Mouse (Mus musculus) liver, embryonic 14.5 days (tissue): Measurements from ENCODE around the gene Gli1. TPM values are rescaled to one million over a fixed set of nuclear protein-coding genes. Genes with fewer than 3 reads are reported as not detected.

Source experiments
- ATAC-seq: fragments of 200-750 bp; cut with Nextera tagmentation; 2 replicates; pipeline ENCODE4 v1.8.0; 2017; ENCODE audit warnings: moderate number of reproducible peaks, mild to moderate bottlenecking, moderate library complexity; ENCODE audit not compliant: insufficient read depth
- DNase-seq, 3 experiments: peaks; one replicate each; pipeline ENCODE4 v3.0.0-alpha.2; 2012 to 2013; ENCODE audit warnings: low read depth in 3 of 3, low spot score in 3 of 3
- H3K27ac ChIP-seq: fragments of 300-500 bp; sonication (generic); 2 replicates; pipeline ENCODE4 v1.5.1; 2014; ENCODE audit warnings: moderate library complexity, mild to moderate bottlenecking, control low read depth, inconsistent platforms
- H3K27me3 ChIP-seq: fragments of 300-500 bp; sonication (generic); 2 replicates; pipeline ENCODE4 v1.6.1; 2014; ENCODE audit warnings: mild to moderate bottlenecking, low read length, moderate library complexity; ENCODE audit not compliant: control insufficient read depth, insufficient read depth
- H3K36me3 ChIP-seq: fragments of 300-500 bp; sonication (generic); replicated peaks from 2 replicates; pipeline ENCODE4 v1.6.1; 2014; ENCODE audit warnings: low read depth; ENCODE audit not compliant: control insufficient read depth, insufficient read depth
- H3K4me1 ChIP-seq, 2 experiments: fragments of 200-500 bp in 1 of 2; fragments of 300-500 bp in 1 of 2; sonication (generic) in 1 of 2; replicated peaks; 2 replicates each; pipeline ENCODE4 v1.6.1; 2012 to 2014; ENCODE audit warnings: antibody characterized with exemption in 1 of 2, inconsistent platforms in 1 of 2, low read length in 1 of 2; ENCODE audit not compliant: control insufficient read depth in 2 of 2, insufficient read depth in 2 of 2
- H3K4me2 ChIP-seq: fragments of 300-500 bp; sonication (generic); 2 replicates; pipeline ENCODE4 v1.6.1; 2014; ENCODE audit warnings: low read depth, mild to moderate bottlenecking, control low read depth, moderate library complexity
- H3K4me3 ChIP-seq, 2 experiments: fragments of 200-500 bp in 1 of 2; fragments of 300-500 bp in 1 of 2; sonication (generic) in 1 of 2; 2 replicates each; pipeline ENCODE4 v1.5.1; 2012 to 2014; ENCODE audit warnings: low read depth in 2 of 2, low read length in 2 of 2, mild to moderate bottlenecking in 2 of 2, control low read depth in 1 of 2, inconsistent platforms in 1 of 2, moderate library complexity in 1 of 2; ENCODE audit not compliant: insufficient read depth in 1 of 2
- H3K9ac ChIP-seq: fragments of 300-500 bp; sonication (generic); replicated peaks from 2 replicates; pipeline ENCODE4 v1.6.1; 2014; ENCODE audit warnings: mild to moderate bottlenecking, control low read depth, moderate library complexity
- H3K9me3 ChIP-seq: fragments of 300-500 bp; sonication (generic); 2 replicates; pipeline ENCODE4 v1.6.1; 2016; ENCODE audit warnings: low read length, mixed read lengths; ENCODE audit not compliant: control insufficient read depth
- CTCF ChIP-seq: IDR thresholded peaks from 2 replicates; pipeline ENCODE4 v1.5.1; 2016; ENCODE audit warnings: antibody characterized with exemption, low read depth, control low read depth
- EP300 ChIP-seq: IDR thresholded peaks from 2 replicates; pipeline ENCODE4 v1.6.1; 2016; ENCODE audit warnings: antibody characterized with exemption, low read depth
- WGBS: fragments of 180-500 bp; shearing (Covaris S2); extraction: QIAGEN DNeasy Blood & Tissue Kit; methylation state at CpG from one replicate; pipeline ENCODE4 v1.1.7; 2014; ENCODE audit not compliant: insufficient replicate concordance; 5-methylcytosine and 5-hydroxymethylcytosine counted together
- polyA plus RNA-seq, 2 experiments: library from polyadenylated mRNA; depleted of rRNA in 1 of 2; stranded (reverse) in 1 of 2; unstranded in 1 of 2; fragments of >200 nt; fragmentation: Nextera tagmentation in 1 of 2; extraction: Ambion mirVana in 1 of 2; gene quantifications; 2 replicates each; pipeline versions ENCODE4 v1.2.1 to v1.2.3; 2012 to 2014

Gli1 gene
- polyA plus RNA-seq, 2 experiments: 0.15 to 1.1 TPM

DNA sequence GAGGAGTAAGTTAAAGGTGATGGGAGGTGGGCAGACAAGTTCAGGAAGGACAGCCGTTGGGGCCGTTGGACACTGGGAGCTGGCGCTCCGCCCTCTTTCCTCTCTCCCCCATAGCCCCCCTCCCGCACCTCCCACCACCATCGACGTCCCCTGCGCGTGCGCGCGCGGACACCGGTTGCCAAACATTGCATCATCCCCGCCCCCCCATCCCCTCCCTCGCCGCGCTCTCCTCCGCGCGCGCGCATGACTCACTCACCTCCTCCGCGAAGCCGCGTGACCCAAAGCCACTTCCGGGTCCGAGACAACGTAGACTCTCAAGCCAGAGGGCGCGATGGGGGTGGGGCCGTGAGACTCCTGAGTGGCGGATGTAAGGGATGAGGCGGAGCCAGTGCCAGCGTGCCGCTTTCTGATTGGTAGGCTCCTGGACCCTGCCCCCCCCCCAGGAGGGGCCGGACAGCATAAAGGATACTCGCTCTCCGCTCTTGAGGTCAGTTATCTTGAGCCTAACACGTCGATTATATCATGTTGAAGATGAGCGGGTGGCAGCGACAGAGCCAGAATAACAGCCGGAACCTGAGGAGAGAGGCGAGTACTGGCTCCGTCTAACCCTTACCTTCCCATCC lies 51.4 kb downstream of the Gli1 start:
- Histone ChIP-seq H3K4me1 (peaks cover 19 to 37% of the 10 kb centered on the region in 2 experiments), H3K36me3 (peaks cover 44% of the 10 kb centered on the region), H3K27me3 (no peaks in the 10 kb centered on the region), H3K9ac (peak overlapping the region; percentile 94), H3K4me3 (peak overlapping the region; percentile 78 to 91), H3K4me2 (peak overlapping the region; percentile 99), H3K27ac (peak overlapping the region; percentile 99), H3K9me3 (no peaks in the 10 kb centered on the region)
- TF ChIP-seq EP300 (peak; percentile 73), CTCF (peak; percentile 36; the same call in 1 of the 2 replicates)
- DNase-seq (peak; percentile 99), ATAC-seq (peak; percentile 77)
- WGBS: under 1% methylated on average over 46 of the region's 47 CpGs

DNA sequence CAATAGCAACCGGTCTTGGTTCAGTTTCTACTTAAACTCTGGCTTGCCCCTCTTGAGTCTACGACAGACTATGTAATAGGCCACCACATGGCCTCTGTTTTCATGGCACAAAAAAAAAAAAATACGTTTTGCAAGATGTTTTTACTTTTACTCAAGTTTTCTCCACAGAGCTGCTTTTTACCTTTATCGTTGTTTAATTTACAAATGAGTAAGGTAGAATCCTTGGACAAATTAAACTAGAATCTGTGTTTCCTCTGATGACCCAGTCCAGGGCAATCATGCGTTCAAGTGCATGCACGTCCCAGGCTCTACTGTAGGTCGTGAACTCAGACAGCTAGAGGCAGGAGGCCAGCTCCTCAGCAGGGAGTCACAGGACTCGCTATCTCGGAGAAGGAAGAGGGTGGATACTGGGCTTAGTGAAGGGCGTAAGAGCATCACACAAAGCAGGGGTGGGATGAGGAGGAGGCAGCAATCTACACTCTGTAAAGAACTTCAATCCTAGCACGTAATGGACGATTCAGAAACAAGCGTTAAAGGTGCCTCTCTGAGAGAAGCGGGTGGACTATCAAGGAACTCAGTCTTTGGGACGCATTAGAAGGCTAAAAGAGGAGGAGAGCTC lies 52.1 kb downstream of the Gli1 start:
- Histone ChIP-seq H3K27me3 (no peaks in the 10 kb centered on the region), H3K27ac (peak overlapping the region; percentile 99), H3K9ac (peak overlapping the region; percentile 92), H3K4me2 (peak overlapping the region; percentile 90), H3K36me3 (peaks cover 39% of the 10 kb centered on the region), H3K9me3 (no peaks in the 10 kb centered on the region), H3K4me1 (peaks cover 19 to 37% of the 10 kb centered on the region in 2 experiments), H3K4me3 (peak overlapping the region; percentile 78 to 87)
- WGBS: 2% methylated on average over 15 of the region's 15 CpGs
- TF ChIP-seq CTCF: 0 out of 2 replicates have a peak, but pooled peaks have one; percentile 10
- TF ChIP-seq EP300: peak; percentile 17; the same call in 1 of the 2 replicates
- ATAC-seq: peak; percentile 33
- DNase-seq: peak; percentile 66 to 74 (median 69)

DNA sequence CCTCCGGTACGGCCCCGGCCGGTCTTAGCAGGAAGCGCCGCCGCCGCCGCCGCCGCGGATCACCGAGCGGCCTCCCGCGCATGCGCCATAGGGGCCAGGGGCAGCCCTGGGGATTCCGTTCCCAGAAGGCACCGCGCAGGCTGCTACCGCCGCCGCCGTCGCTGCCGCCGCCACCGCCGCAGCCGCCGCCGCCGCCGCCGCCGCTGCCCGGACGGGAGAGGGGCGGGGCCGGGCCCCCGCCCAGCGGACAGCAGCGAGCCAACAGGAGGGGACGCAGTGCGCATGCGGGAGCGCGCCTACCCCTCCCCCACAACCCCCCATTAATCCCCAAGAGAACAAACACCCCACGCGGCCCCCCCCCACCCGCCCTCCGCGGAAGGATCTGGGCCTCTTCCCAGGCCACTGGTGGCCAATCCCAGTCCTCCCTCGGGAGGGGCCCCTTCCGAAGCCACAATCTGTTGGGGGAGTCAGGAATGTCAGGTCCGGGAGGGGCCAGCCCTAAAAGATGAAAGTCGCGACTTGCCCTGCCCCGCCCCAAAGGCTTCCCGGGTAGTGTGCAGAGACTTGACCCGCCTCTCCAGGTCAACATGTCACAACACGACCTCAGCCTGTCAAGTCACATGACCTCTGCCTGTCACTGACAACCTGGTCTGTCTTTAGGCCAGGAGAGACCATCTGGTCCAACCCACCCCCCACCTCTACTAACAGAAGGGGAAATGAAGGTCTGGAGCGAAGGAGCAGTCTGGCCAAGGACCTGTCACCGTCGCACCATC lies 52.8 kb downstream of the Gli1 start, which contains the start of gene Mbd6:
TSS of gene Mbd6 (minus strand) at position 219 of the 773 bp plus-strand sequence.
- DNase-seq (peak; percentile 84 to 90 (median 87)), ATAC-seq (peak; percentile 55)
- Histone ChIP-seq H3K9ac (peak within 1 kb of the TSS; percentile 92), H3K4me2 (peak within 1 kb of the TSS; percentile 90), H3K9me3 (no peaks in the 10 kb centered on the region), H3K27ac (peak within 1 kb of the TSS; percentile 99), H3K27me3 (no peaks in the 10 kb centered on the region), H3K4me1 (peaks cover 19 to 37% of the 10 kb centered on the region in 2 experiments), H3K36me3 (peaks cover 38% of the 10 kb centered on the region), H3K4me3 (peak within 1 kb of the TSS; percentile 78 to 87)
- 1% methylated on average over 30 of the region's 65 CpGs for WGBS
- TF ChIP-seq CTCF (no peak), EP300 (peak; percentile 1; the same call in 1 of the 2 replicates)

GRCm38 (mm10) chr10:127288328-127288799 lies 53.4 kb downstream of the Gli1 start:
- Histone ChIP-seq H3K4me3 (peak overlapping the region; percentile 78 to 87), H3K4me2 (peak overlapping the region; percentile 90), H3K36me3 (peaks cover 38% of the 10 kb centered on the region), H3K27me3 (no peaks in the 10 kb centered on the region), H3K9ac (peak overlapping the region; percentile 92), H3K9me3 (no peaks in the 10 kb centered on the region), H3K27ac (peak overlapping the region; percentile 99), H3K4me1 (peaks cover 13 to 34% of the 10 kb centered on the region in 2 experiments)
- WGBS: 1% methylated on average over 17 of the region's 28 CpGs
- DNase-seq (no peak), ATAC-seq (peak; percentile 5; the same call in 1 of the 2 replicates)
- TF ChIP-seq CTCF: no peak
- TF ChIP-seq EP300: no peak
